Mouse (Mus musculus) testis, adult 2 months (tissue): ENCODE data around the gene Mybbp1a.

Source experiments
- CTCF ChIP-seq: fragments of 200-500 bp; IDR thresholded peaks from 2 replicates; pipeline ENCODE4 v1.5.1; 2012; ENCODE audit warnings: low read depth, mild to moderate bottlenecking, inconsistent platforms, low read length, moderate library complexity; ENCODE audit not compliant: control insufficient read depth, insufficient read depth, insufficient replicate concordance
- POLR2A ChIP-seq: fragments of 200-500 bp; IDR thresholded peaks from 2 replicates; pipeline ENCODE4 v1.6.1; 2012; ENCODE audit warnings: low read depth, mild to moderate bottlenecking, inconsistent platforms, low read length, moderate library complexity; ENCODE audit not compliant: control insufficient read depth

DNA sequence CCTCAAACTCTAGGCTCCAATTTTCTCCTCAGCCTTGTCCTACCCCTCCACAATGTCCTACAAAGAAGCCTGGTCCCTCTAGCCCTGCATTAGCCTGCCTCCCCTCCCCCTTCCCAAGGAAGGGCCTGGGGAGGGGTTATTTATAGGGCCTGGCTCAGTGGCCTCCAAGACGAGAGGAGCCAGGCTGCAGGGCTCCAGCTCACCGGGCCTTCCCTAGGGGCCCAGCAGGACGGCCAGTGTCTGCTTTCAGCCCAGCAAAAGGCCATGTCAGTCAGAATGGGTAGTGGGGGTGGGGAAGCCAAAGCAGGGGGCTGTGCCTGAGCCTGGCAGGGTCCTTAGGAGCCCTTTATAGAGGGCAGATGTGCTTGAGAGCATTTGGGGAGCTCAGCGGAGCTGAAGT is 23.8 kb upstream of the Mybbp1a start:
- TF ChIP-seq CTCF (no peak), POLR2A (no peak)
